ENCODE assay signal across 26 mouse cellular contexts in genomic region chr1:173977622-173978021, GRCm38 (mm10). TPM values are rescaled to one million over a fixed set of nuclear protein-coding genes. Genes with fewer than 3 reads are reported as not detected.
DNase-seq lines count a peak whose midpoint lies in the region; ATAC-seq and TF ChIP-seq lines count a peak whose summit lies in the region.
"Had no signal": no experiment of that assay in that cellular context is flagged by ENCODE, and none has a peak within 500 bp of the region (broad histone marks: within the 10 kb centered on the region; RNA-seq: fewer than 3 reads in every experiment).

No protein-coding gene starts in this region.

- peaks cover 0 to 2% of the 10 kb centered on the region in 2 experiments; a peak in 1 of 4 replicates for H3K4me1 ChIP-seq in MEL (ENCODE audit: control insufficient read depth in 1 of 2, insufficient read depth in 2 of 2, low read length in 2 of 2)
- H3K4me1 ChIP-seq in hindbrain, embryonic 14.5 days (replicated peaks; ENCODE audit: control insufficient read depth, insufficient read depth, low read length), result no peaks in the 10 kb centered on the region
- H3K4me1 ChIP-seq: embryonic facial prominence, embryonic 12.5 days; forebrain, embryonic 15.5 days; hindbrain, embryonic 10.5 days; hindbrain, embryonic 15.5 days had no signal

- no peaks in the 10 kb centered on the region; a peak in 1 of 4 replicates for H3K27me3 ChIP-seq in MEL (ENCODE audit: control insufficient read depth in 1 of 2, insufficient read depth in 2 of 2, low read length in 2 of 2)
- no peaks in the 10 kb centered on the region for H3K27me3 ChIP-seq in hindbrain, embryonic 14.5 days (ENCODE audit: control insufficient read depth, insufficient read depth, low read length)
- H3K27me3 ChIP-seq: embryonic facial prominence, embryonic 12.5 days; forebrain, embryonic 15.5 days; heart, embryonic 15.5 days; hindbrain, embryonic 15.5 days had no signal

- TF ChIP-seq POLR2A in MEL (IDR thresholded peaks at IDR 0.05; ENCODE audit: control insufficient read depth in 1 of 2, insufficient read depth in 1 of 2, low read depth in 1 of 2, low read length in 2 of 2, poor library complexity in 1 of 2), result no peak

- H3K4me2 ChIP-seq in hindbrain, embryonic 14.5 days (replicated peaks), result no peak overlapping the region
- H3K4me2 ChIP-seq: embryonic facial prominence, embryonic 12.5 days; forebrain, embryonic 15.5 days; heart, embryonic 11.5 days; heart, embryonic 15.5 days; hindbrain, embryonic 15.5 days had no signal

- no peak overlapping the region for H3K9ac ChIP-seq in MEL (ENCODE audit: control insufficient read depth, low read depth, low read length, poor library complexity, severe bottlenecking)
- H3K9ac ChIP-seq in hindbrain, embryonic 14.5 days, result no peak overlapping the region
- H3K9ac ChIP-seq: embryonic facial prominence, embryonic 12.5 days; forebrain, embryonic 15.5 days; heart, embryonic 15.5 days; hindbrain, embryonic 15.5 days had no signal

- TF ChIP-seq RAD21 in MEL (IDR thresholded peaks at IDR 0.05; ENCODE audit: low read depth, low read length), result no peak

- H3K4me3 ChIP-seq in MEL (ENCODE audit: control insufficient read depth in 1 of 2, insufficient read depth in 1 of 2, low read depth in 2 of 2, low read length in 2 of 2), result no peak overlapping the region
- no peak overlapping the region for H3K4me3 ChIP-seq in hindbrain, embryonic 14.5 days (replicated peaks; ENCODE audit: low read length)
- H3K4me3 ChIP-seq: embryonic facial prominence, embryonic 12.5 days; forebrain, embryonic 15.5 days; heart, adult 2 months; heart, embryonic 15.5 days; hindbrain, embryonic 10.5 days; hindbrain, embryonic 15.5 days had no signal

- ATAC-seq in granulocyte monocyte progenitor cell, adult 5-6 weeks (replicated peaks; ENCODE audit: poor library complexity, severe bottlenecking), result peak; percentile 99
- peak; percentile 47; the same call in 1 of the 2 replicates for ATAC-seq in monocyte, adult 5-6 weeks (replicated peaks; ENCODE audit: insufficient number of reproducible peaks, low FRiP score, low TSS enrichment, poor library complexity, severe bottlenecking)
- ATAC-seq in hindbrain, embryonic 14.5 days (ENCODE audit: low FRiP score), result no peak
- ATAC-seq: activated CD4-positive, CD25-positive, alpha-beta regulatory T cell, adult 4 months; forebrain, embryonic 15.5 days; intestine, embryonic 16.5 days had no signal

- TF ChIP-seq EP300 in MEL (IDR thresholded peaks at IDR 0.05; ENCODE audit: low read depth in 1 of 2, low read length in 2 of 2), result peak; percentile 69 to 95

- no peak for TF ChIP-seq CTCF in MEL (IDR thresholded peaks at IDR 0.05 in 2 of 3, conservative IDR thresholded peaks at IDR 0.05 in 1 of 3; ENCODE audit: control insufficient read depth in 1 of 3, insufficient read depth in 1 of 3, low read depth in 2 of 3, low read length in 3 of 3, poor library complexity in 1 of 3, severe bottlenecking in 1 of 3)

- no peak overlapping the region for H3K27ac ChIP-seq in MEL (ENCODE audit: control insufficient read depth, low read depth, low read length)
- no peak overlapping the region for H3K27ac ChIP-seq in hindbrain, embryonic 14.5 days
- H3K27ac ChIP-seq: embryonic facial prominence, embryonic 12.5 days; forebrain, embryonic 15.5 days; heart, adult 2 months; heart, embryonic 15.5 days; hindbrain, embryonic 10.5 days; hindbrain, embryonic 15.5 days had no signal

- no peaks in the 10 kb centered on the region for H3K9me3 ChIP-seq in MEL (replicated peaks; ENCODE audit: insufficient read depth, low read length)
- no peaks in the 10 kb centered on the region for H3K9me3 ChIP-seq in hindbrain, embryonic 14.5 days (ENCODE audit: control insufficient read depth, low read length)
- H3K9me3 ChIP-seq: embryonic facial prominence, embryonic 12.5 days; forebrain, embryonic 15.5 days; heart, embryonic 15.5 days; hindbrain, embryonic 10.5 days; hindbrain, embryonic 15.5 days had no signal

- DNase-seq in A20 (ENCODE audit: low read depth, low spot score) (peak; percentile 58), MEL (ENCODE audit: low read depth, low spot score) (peak; percentile 89)
- DNase-seq in right cerebral cortex, postnatal 4 days, result no peak
- no peak for DNase-seq in embryo, embryonic 11 days
- no peak for DNase-seq in hindbrain, embryonic 14.5 days (ENCODE audit: low spot score)
- DNase-seq in thymus, postnatal 14 days, result no peak
- DNase-seq: adrenal gland, postnatal 14 days; cerebellum, adult 11-12 months; cerebellum, postnatal 10 days; gastrocnemius, postnatal 10 days; heart, adult 2 months; heart, postnatal 14 days had no signal

- H3K36me3 ChIP-seq in MEL (ENCODE audit: control insufficient read depth in 1 of 2, insufficient read depth in 2 of 2, low read length in 2 of 2), result peaks cover 0 to 2% of the 10 kb centered on the region in 2 experiments; a peak in 2 of 4 replicates
- no peaks in the 10 kb centered on the region for H3K36me3 ChIP-seq in hindbrain, embryonic 14.5 days (replicated peaks; ENCODE audit: control insufficient read depth, insufficient read depth)
- H3K36me3 ChIP-seq: embryonic facial prominence, embryonic 12.5 days; forebrain, embryonic 15.5 days; heart, embryonic 15.5 days; hindbrain, embryonic 10.5 days; hindbrain, embryonic 15.5 days had no signal

- H3K79me2 ChIP-seq in MEL (ENCODE audit: control insufficient read depth, insufficient read depth, low read length, poor library complexity), result no peaks in the 10 kb centered on the region

TF ChIP-seq in MEL, 35 proteins besides CTCF, POLR2A, EP300 and RAD21:
- TF ChIP-seq ZC3H11A (IDR thresholded peaks at IDR 0.05; ENCODE audit: low read depth, low read length) (no peak), MXI1 (IDR thresholded peaks at IDR 0.05; ENCODE audit: low read depth, low read length) (no peak), NRF1 (IDR thresholded peaks at IDR 0.05; ENCODE audit: insufficient read depth, low read depth, low read length, poor library complexity, severe bottlenecking) (no peak), GATA1 (IDR thresholded peaks at IDR 0.05; ENCODE audit: low read depth, low read length) (peak; percentile 80), TCF12 (IDR thresholded peaks at IDR 0.05; ENCODE audit: low read depth, low read length) (0 out of 2 replicates have a peak, but pooled peaks have one; percentile 31), RCOR1 (IDR thresholded peaks at IDR 0.05; ENCODE audit: low read depth, low read length) (peak; percentile 87), CHD1 (IDR thresholded peaks at IDR 0.05; ENCODE audit: low read depth, low read length) (no peak)

RNA-seq across cellular contexts. Expression of gene Ifi202b, which starts 4.9 kb away (rescaled TPM):
- not detected in 2 replicates for total RNA-seq in MEL (2012; rRNA removed)
- polyA plus RNA-seq in MEL (2012; ENCODE audit: insufficient read depth in 1 of 2, insufficient read length in 2 of 2, low read depth in 1 of 2, low replicate concordance in 2 of 2, missing spikeins in 1 of 2), result not detected
- not detected in 2 replicates for total RNA-seq in granulocyte monocyte progenitor cell, adult 5-6 weeks (2014; fragmentation: Nextera tagmentation)
- not detected in 2 replicates for total RNA-seq in granulocyte monocyte progenitor cell, adult 5-6 weeks (2017)
- total RNA-seq in monocyte, adult 5-6 weeks (2017), result not detected in 3 replicates
- polyA plus RNA-seq in hindbrain, embryonic 14.5 days (2014; fragmentation: Nextera tagmentation; extraction: Ambion mirVana), result not detected in 2 replicates
- total RNA-seq: adrenal gland, adult 18-20 months; adrenal gland, postnatal 14 days; gastrocnemius, postnatal 10 days; gastrocnemius, postnatal 4 days; heart, adult 2 months; heart, postnatal 14 days had no signal
- polyA plus RNA-seq: activated CD4-positive, CD25-positive, alpha-beta regulatory T cell, adult 4 months; forebrain, embryonic 11.5 days; forebrain, embryonic 15.5 days; heart, adult 2 months; heart, embryonic 11.5 days; hindbrain, embryonic 10.5 days; hindbrain, embryonic 15.5 days; intestine, embryonic 16.5 days had no signal

RNA-seq across cellular contexts. Expression of gene Ifi203, which starts 35.1 kb away (rescaled TPM):
- total RNA-seq in MEL (2012; rRNA removed), result 0.08 and 0.10 TPM in 2 replicates
- polyA plus RNA-seq in MEL (2012; ENCODE audit: insufficient read depth in 1 of 2, insufficient read length in 2 of 2, low read depth in 1 of 2, low replicate concordance in 2 of 2, missing spikeins in 1 of 2), result under 1 TPM in 1 of 2 experiments, not detected in 1; 0.25 TPM
- total RNA-seq in granulocyte monocyte progenitor cell, adult 5-6 weeks (2014; fragmentation: Nextera tagmentation), result 58.4 and 73.0 TPM in 2 replicates
- 26.6 and 61.0 TPM in 2 replicates for total RNA-seq in granulocyte monocyte progenitor cell, adult 5-6 weeks (2017)
- 55.5 to 174 TPM (median 84.6 TPM) in 3 replicates for total RNA-seq in monocyte, adult 5-6 weeks (2017)
- 0.51 and 1.2 TPM in 2 replicates for polyA plus RNA-seq in hindbrain, embryonic 14.5 days (2014; fragmentation: Nextera tagmentation; extraction: Ambion mirVana)
- polyA plus RNA-seq: forebrain, embryonic 11.5 days; hindbrain, embryonic 10.5 days had no signal

RNA-seq across cellular contexts. Expression of gene Mndal, which starts 35.3 kb away (rescaled TPM):
- not detected in 2 replicates for total RNA-seq in MEL (2012; rRNA removed)
- not detected for polyA plus RNA-seq in MEL (2012; ENCODE audit: insufficient read depth in 1 of 2, insufficient read length in 2 of 2, low read depth in 1 of 2, low replicate concordance in 2 of 2, missing spikeins in 1 of 2)
- 95.6 and 101 TPM in 2 replicates for total RNA-seq in granulocyte monocyte progenitor cell, adult 5-6 weeks (2014; fragmentation: Nextera tagmentation)
- total RNA-seq in granulocyte monocyte progenitor cell, adult 5-6 weeks (2017), result 105 and 119 TPM in 2 replicates
- 230 to 569 TPM (median 257 TPM) in 3 replicates for total RNA-seq in monocyte, adult 5-6 weeks (2017)
- polyA plus RNA-seq in hindbrain, embryonic 14.5 days (2014; fragmentation: Nextera tagmentation; extraction: Ambion mirVana), result 0.99 and 1.4 TPM in 2 replicates

RNA-seq across cellular contexts. Expression of gene Ifi205, which starts 54.0 kb away (rescaled TPM):
- total RNA-seq in MEL (2012; rRNA removed), result not detected in 2 replicates
- not detected for polyA plus RNA-seq in MEL (2012; ENCODE audit: insufficient read depth in 1 of 2, insufficient read length in 2 of 2, low read depth in 1 of 2, low replicate concordance in 2 of 2, missing spikeins in 1 of 2)
- not detected in 2 replicates for total RNA-seq in granulocyte monocyte progenitor cell, adult 5-6 weeks (2014; fragmentation: Nextera tagmentation)
- total RNA-seq in granulocyte monocyte progenitor cell, adult 5-6 weeks (2017), result 0.78 TPM in 1 of 2 replicates, not detected in the other
- 1.2 to 8.4 TPM (median 4.2 TPM) in 3 replicates for total RNA-seq in monocyte, adult 5-6 weeks (2017)
- polyA plus RNA-seq in hindbrain, embryonic 14.5 days (2014; fragmentation: Nextera tagmentation; extraction: Ambion mirVana), result not detected in 2 replicates
- polyA plus RNA-seq: activated CD4-positive, CD25-positive, alpha-beta regulatory T cell, adult 4 months; C2C12; embryonic facial prominence, embryonic 12.5 days; forebrain, embryonic 11.5 days; forebrain, embryonic 15.5 days; hindbrain, embryonic 15.5 days had no signal

Comparison
In these comparisons a context has a peak if more than half of its experiments do, and no peak if none do; other contexts are left out.
1. DNase-seq: peak in A20 (single experiment) and MEL (single experiment); none in right cerebral cortex, postnatal 4 days (single experiment), embryo, embryonic 11 days (single experiment), hindbrain, embryonic 14.5 days (single experiment) and thymus, postnatal 14 days (single experiment).
2. RNA of gene Ifi203, which starts 35.1 kb away (total RNA-seq): 26.6 to 73.0 TPM in granulocyte monocyte progenitor cell, adult 5-6 weeks and 55.5 to 174 TPM in monocyte, adult 5-6 weeks; 0.08 to 0.10 TPM in MEL; every median in the first group is over 10 times any median in the second.
3. RNA of gene Mndal, which starts 35.3 kb away (total RNA-seq): 230 to 569 TPM in monocyte, adult 5-6 weeks and 95.6 to 119 TPM in granulocyte monocyte progenitor cell, adult 5-6 weeks; not detected in MEL; every median in the first group is over 10 times any median in the second.